Mouse (Mus musculus): ENCODE results near the gene Palm3. TPM values are rescaled to one million over a fixed set of nuclear protein-coding genes. Genes with fewer than 3 reads are reported as not detected.
A peak's percentile ranks its signal among the peaks of the same experiment; 100 is the strongest.
"Not testable (repeated sequence)": the region's sequence is repeated elsewhere in the genome, so short reads cannot be mapped to it uniquely, and the experiment has no call there.

Gene Palm3
- total RNA-seq (2021) = under 1 TPM; 0.11 to 0.87 TPM

GRCm38 (mm10) chr8:84021096-84021495, at the start of gene Palm3:
Gene Palm3, plus strand, starts transcription at chr8:84021471.
- no peak for DNase-seq
- intact Hi-C loops (cut with DNase I) = no loop called here

DNA sequence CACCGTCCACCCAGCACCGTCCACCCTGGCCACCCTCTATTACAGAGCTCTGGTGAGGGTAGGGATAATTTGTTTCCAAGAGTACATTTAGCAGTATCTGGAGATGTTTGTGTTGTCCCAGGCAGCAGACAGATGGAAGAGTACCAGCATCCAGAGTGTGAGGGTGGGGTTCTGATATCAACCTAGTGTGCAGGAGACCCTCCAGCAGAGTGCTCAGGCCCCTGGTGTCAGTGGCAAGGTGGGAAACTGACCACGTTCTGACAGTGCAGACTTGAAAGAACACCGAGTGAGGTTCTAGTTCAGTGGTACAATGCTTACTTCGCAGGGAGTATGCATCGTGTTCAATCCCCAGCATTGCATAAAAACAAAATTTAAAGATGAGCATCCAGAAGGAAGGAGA, 49.6 kb upstream of the Palm3 start:
- DNase-seq = no peak
- intact Hi-C loops (cut with DNase I) = no loop called here

GRCm38 (mm10) chr8:83972150-83973120, 48.8 kb upstream of the Palm3 start, which contains the start of gene Prkaca:
Gene Prkaca, plus strand, starts transcription at chr8:83972993.
- peak; percentile 95 for DNase-seq
- intact Hi-C loops (cut with DNase I) = no loop called here

- intact Hi-C loops (cut with DNase I) = no loop called here
- DNase-seq = no peak
Measured at GRCm38 (mm10) chr8:83973161-83974031, 47.9 kb upstream of the Palm3 start.

- intact Hi-C loops (cut with DNase I) = no loop called here
- DNase-seq = no peak
Measured at GRCm38 (mm10) chr8:83974521-83974920, 46.8 kb upstream of the Palm3 start.

DNA sequence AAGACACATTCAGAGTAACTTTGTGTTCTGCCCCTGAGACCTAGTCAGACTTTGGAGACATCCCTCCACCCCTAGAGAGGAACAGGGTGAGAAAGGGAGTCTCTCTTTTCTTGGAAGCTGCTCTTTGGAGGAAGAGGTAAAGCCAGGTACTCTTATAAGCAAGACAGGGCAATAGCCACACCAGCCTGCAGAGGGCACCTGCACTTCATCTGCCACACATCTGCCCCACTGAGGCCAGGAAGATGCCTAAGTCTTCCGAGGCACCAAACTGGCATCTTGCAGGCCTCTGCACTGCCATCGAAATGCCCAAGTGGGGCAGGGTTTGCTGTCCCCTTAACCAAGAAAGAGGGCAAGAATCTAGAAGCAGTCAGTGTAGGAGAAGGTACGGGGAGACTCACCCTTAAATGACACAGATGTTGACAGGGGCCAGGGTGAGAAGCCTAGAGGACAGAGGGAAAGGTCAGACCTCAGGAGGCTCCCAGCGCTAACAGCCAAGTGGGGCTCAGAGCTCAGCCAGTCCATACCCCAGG, 45.1 kb upstream of the Palm3 start:
- intact Hi-C loops (cut with DNase I) = no loop called here
- no peak for DNase-seq

GRCm38 (mm10) chr8:83976779-83977350, 44.4 kb upstream of the Palm3 start:
- DNase-seq = no peak
- intact Hi-C loops (cut with DNase I) = no loop called here

DNA sequence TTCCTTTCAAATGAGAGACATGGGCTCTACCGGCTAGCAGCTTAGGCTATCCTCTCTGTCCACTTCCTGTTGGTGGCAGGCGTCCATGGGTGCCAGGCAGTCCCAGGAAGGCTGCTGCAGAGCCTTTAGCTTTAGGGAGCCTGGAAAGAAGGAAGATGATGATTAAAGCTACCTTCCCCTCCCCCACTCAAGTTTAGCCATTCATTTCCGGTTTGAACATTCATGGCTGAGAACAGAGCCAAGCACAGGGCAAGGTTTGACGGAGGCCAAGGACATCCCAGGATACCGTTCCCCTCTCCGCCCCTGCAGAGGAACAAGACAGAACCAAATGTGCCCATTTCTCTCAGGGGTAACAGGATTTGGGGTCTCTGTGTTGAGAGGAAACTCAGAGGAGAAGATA, 43.6 kb upstream of the Palm3 start:
- peak; percentile 37 to 43 for DNase-seq
- intact Hi-C loops (cut with DNase I) = no loop called here

GRCm38 (mm10) chr8:83978200-83978599, 43.1 kb upstream of the Palm3 start:
- intact Hi-C loops (cut with DNase I) = no loop called here
- DNase-seq = no peak

DNA sequence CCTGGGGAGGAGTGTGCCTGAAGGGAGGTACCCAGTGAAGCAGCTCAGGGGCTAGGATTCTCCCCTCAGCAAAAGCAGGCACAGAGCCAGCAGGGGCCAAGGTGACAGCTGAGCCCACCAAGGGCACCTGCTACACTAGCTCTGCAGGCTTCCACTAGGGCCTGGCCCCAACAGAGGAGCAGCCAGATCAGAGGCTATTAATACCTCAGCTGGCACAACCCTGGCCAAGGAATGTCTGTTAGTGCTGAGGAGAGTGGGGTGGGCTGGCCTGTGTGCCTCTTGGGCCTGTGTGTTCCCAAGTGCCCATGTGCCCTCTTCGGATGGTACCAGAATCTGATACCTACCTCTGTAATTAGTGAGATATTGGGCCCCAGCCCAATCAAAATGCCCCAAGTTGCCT, 41.0 kb upstream of the Palm3 start:
- intact Hi-C loops (cut with DNase I) = no loop called here
- DNase-seq = peak; percentile 41 to 49

- DNase-seq = peak; percentile 69 to 75
- intact Hi-C loops (cut with DNase I) = no loop called here
Measured at GRCm38 (mm10) chr8:83980845-83981244, 40.4 kb upstream of the Palm3 start.

GRCm38 (mm10) chr8:83981533-83981932, 39.7 kb upstream of the Palm3 start:
- intact Hi-C loops (cut with DNase I) = no loop called here
- no peak for DNase-seq

DNA sequence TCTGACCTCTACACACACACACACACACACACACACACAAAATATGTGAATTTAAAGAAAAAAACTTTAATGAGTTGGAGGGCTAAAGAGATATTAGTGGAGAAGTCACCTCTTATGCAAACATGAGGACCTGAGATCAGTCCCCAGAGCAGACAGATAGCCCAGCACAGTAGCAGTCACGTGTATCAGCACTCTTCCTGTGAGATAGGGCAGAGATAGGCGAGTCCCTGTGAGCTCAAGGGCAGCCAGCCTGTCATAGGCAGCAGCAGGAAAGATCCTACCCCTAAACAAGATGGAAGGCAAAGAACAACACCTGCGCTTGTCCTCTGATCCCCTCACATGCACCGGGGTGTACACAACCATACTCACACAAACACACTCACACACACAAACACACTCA, 38.8 kb upstream of the Palm3 start:
- intact Hi-C loops (cut with DNase I) = no loop called here
- DNase-seq = no peak

DNA sequence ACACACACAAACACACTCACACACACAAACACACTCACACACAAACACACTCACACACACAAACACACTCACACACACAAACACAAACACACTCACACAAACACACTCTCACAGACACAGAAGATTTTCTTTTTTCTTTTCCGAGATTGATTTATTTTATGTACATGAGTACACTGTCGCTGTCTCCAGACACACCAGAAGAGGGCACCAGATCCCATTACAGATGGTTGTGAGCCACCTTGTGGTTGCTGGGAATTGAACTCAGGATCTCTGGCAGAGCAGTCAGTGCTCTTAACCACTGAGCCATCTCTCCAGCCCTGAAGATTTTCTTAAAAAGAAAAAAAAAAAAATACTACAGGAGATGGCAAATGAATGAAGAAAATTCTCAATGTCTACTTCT, 38.0 kb upstream of the Palm3 start:
- intact Hi-C loops (cut with DNase I); DNase-seq: not testable (repeated sequence)

DNA sequence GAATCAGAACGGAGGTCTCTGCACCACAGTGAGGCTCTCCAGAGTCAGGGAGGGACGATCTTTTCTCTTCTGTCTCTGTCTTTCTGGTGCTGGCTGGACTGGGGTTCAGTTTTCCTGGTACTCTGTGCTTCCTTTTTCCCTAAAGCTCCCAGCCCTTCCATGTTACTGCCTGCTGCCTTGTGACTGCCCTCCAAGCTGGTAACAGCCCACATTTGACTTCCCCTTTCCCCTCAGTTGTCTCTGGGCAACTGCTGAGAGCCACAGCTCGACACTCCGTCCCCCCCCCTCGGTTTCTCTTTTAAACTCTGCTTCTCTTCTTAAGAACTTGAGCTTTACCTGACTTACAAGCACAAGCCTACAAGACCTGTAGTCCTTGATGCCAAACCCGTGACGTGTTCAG, 32.0 kb upstream of the Palm3 start:
- intact Hi-C loops (cut with DNase I) = no loop called here
- DNase-seq = no peak

DNA sequence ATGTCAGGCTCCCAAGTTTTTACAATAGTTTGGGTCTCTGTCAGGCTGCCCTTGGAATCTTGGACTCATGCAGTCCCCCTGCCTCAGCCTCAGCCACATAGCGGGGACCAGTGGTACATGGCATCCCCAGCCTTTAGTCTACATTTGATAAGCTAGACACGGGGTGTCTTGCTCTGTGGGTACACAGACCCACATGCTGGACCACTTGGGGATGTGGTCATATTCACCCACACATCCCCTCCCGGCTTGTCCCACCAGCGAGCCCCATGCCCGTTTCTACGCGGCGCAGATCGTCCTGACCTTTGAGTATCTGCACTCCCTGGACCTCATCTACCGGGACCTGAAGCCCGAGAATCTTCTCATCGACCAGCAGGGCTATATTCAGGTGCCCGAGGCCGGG, 31.1 kb upstream of the Palm3 start:
- no peak for DNase-seq
- intact Hi-C loops (cut with DNase I) = no loop called here

DNA sequence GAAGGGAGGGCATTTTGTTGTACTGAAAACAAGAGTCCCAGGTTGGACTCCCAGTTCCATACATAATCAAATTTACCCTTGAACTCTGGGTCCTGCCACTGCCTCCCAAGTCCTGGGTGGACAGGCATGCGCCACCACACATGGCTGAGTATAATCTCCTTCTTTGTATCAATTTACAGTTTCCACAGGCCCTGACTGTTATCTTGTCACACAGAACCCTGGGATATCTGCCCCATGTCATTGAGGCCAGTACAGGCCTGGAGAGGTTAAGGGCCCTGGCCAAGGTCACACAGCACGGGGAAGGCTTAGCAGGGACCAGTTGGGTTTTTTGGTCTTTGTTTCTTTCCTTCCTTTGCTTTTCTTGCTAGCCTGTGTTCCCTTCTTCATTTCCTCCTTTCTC, 28.8 kb upstream of the Palm3 start:
- no peak for DNase-seq
- intact Hi-C loops (cut with DNase I) = no loop called here

DNA sequence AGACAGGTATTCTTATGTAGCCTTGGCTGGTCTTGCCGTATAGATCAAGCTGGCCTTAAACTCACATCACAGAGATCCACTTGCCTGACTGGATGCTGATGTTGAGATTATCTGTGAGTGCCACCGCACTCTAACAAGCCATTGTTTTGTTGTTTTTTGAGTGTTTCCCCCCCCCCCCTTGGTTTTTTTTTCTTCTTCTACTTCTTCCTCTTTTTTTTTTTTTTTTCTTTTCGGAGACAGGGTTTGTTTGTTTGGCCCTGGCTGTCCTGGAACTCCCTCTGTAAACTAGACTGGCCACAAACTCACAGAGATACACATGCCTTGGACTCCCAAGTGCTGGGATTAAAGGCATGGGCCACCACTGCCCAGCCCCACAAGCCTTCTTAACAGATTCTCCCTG, 27.2 kb upstream of the Palm3 start:
- no peak for DNase-seq
- intact Hi-C loops (cut with DNase I) = loop anchor here (1.0 kb wide), 1 partner anchor 10 kb away; no protein-coding TSS in a partner anchor

DNA sequence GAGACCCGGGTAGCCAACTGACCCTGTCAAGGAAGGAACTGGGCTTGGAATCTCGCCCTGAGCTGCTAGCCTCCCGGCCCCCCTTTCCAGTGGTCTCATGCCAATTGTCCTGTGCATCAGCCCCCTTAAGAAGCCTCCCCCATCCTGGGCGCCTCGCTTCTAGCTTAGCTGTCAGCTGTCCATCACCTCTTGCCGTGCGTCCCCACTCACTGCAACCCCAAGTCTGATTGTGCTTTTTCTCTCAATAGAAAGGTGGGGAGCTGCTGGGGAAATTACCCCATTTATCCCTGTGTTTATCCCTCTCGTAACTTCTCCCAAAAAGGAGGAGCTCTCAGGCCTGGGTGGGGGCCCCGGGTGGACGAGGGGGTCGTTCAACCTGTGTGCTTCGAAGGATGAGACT, 25.3 kb upstream of the Palm3 start:
- peak in 1 of 2 experiments; percentile 30 for DNase-seq
- intact Hi-C loops (cut with DNase I) = loop anchor here (5.0 kb wide), 2 partner anchors 39 to 99 kb away; partner anchors contain the start of genes Asf1b and Gm10644

All from heart, postnatal 36 days (tissue).